Mouse (Mus musculus) hindbrain, embryonic 12.5 days (tissue): ENCODE data around the gene Tbc1d20. TPM values are rescaled to one million over a fixed set of nuclear protein-coding genes. Genes with fewer than 3 reads are reported as not detected.

Experiments
- ATAC-seq: fragments of 200-750 bp; cut with Nextera tagmentation; 2 replicates; pipeline ENCODE4 v1.8.0; 2017; ENCODE audit warnings: moderate TSS enrichment; ENCODE audit not compliant: low FRiP score
- H3K27ac ChIP-seq: fragments of 300-500 bp; sonication (generic); 2 replicates; pipeline ENCODE4 v1.5.1; 2016; ENCODE audit warnings: mild to moderate bottlenecking
- H3K27me3 ChIP-seq: fragments of 300-500 bp; sonication (generic); 2 replicates; pipeline ENCODE4 v1.6.1; 2016; ENCODE audit warnings: mild to moderate bottlenecking
- H3K36me3 ChIP-seq: fragments of 300-500 bp; sonication (generic); 2 replicates; pipeline ENCODE4 v1.6.1; 2016; ENCODE audit warnings: mild to moderate bottlenecking
- H3K4me1 ChIP-seq: fragments of 300-500 bp; sonication (generic); 2 replicates; pipeline ENCODE4 v1.6.1; 2016
- H3K4me2 ChIP-seq: fragments of 300-500 bp; sonication (generic); replicated peaks from 2 replicates; pipeline ENCODE4 v1.6.1; 2016; ENCODE audit warnings: mild to moderate bottlenecking
- H3K4me3 ChIP-seq: fragments of 300-500 bp; sonication (generic); 2 replicates; pipeline ENCODE4 v1.5.1; 2016; ENCODE audit warnings: mild to moderate bottlenecking
- H3K9ac ChIP-seq: fragments of 300-500 bp; sonication (generic); 2 replicates; pipeline ENCODE4 v1.6.1; 2016; ENCODE audit warnings: mild to moderate bottlenecking, moderate library complexity
- H3K9me3 ChIP-seq: fragments of 300-500 bp; sonication (generic); replicated peaks from 2 replicates; pipeline ENCODE4 v1.6.1; 2016; ENCODE audit warnings: mild to moderate bottlenecking
- WGBS: fragments of 180-500 bp; shearing (Covaris S2); methylation state at CpG from one replicate; pipeline ENCODE4 v1.1.7; 2016; 5-methylcytosine and 5-hydroxymethylcytosine counted together
- polyA plus RNA-seq: library from polyadenylated mRNA; unstranded; fragments of >200 nt; fragmentation: Nextera tagmentation; extraction: Ambion mirVana; gene quantifications from 2 replicates; pipeline ENCODE4 v1.2.1, GENCODE M21; 2016

Gene Tbc1d20
- polyA plus RNA-seq, 1 experiment from 2014 or later = 43.5 TPM

DNA sequence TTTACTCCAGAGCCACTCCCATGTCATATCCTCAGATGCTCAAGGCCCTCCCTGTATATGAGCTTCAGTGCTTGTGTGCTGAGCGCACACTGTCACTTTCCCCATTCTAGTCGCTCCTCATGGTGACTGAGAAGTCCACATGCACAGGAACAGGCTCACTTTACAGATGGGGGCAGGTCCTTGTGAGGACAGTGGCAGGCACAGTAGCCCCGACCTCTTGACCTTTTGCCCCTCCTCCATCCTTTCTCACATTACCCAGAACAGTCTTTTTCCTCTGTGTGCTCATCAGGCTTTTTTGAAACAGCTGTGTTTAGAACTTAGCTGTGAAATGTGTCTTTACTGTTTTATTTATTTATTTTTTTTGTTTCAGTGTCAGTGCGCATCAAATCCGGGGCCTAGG is 10.2 kb downstream of the Tbc1d20 start:
- no peak overlapping the region for H3K4me3 ChIP-seq
- no peak overlapping the region for H3K9ac ChIP-seq
- 60% methylated on average over 5 of the region's 5 CpGs for WGBS
- H3K4me1 ChIP-seq = no peaks in the 10 kb centered on the region
- H3K36me3 ChIP-seq = peaks cover 55% of the 10 kb centered on the region
- no peaks in the 10 kb centered on the region for H3K27me3 ChIP-seq
- no peak for ATAC-seq
- H3K27ac ChIP-seq = no peak overlapping the region
- H3K9me3 ChIP-seq = no peaks in the 10 kb centered on the region
- H3K4me2 ChIP-seq = no peak overlapping the region

DNA sequence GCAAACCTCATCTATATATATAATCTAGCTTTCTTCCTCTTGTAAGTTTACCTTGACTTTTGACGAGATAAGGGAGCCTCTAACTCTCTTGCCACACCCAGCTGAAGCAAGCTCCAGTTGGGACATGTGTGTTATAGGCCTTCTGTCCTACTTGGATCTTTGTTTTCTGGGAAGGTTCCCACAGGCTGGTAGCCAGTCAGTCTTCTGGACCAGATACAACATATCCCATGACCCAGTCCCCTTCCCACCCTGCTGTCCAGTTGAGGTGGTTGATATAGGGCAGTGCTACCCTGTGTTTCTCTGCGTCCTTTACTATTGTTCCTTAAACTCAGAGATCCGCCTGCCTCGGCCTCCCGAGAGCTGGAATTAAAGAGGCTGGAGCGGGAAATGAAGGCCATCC is 11.9 kb downstream of the Tbc1d20 start:
- peaks cover 68% of the 10 kb centered on the region for H3K36me3 ChIP-seq
- 99% methylated on average over 6 of the region's 6 CpGs for whole genome bisulfite sequencing
- ATAC-seq = no peak

DNA sequence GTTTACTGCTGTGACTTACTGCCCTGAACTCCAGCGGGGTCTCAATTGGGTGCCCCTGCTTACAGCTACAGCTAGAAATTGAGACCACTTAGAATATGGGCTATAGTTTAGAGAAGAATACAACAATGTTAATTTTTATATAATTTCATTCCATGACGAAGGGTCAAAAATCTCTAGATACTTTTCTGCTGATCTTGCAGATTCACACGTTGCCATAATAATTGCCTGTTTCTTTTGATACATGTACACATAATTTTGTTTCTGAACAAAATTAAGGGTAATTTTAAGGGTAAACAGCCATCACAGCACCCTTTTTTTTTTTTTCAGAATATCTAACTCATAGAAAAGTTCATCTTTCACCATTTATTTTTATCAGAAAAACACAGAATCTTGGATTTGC is 13.6 kb downstream of the Tbc1d20 start:
- no peak overlapping the region for H3K27ac ChIP-seq
- H3K9me3 ChIP-seq = no peaks in the 10 kb centered on the region
- no peak overlapping the region for H3K4me3 ChIP-seq
- no peak overlapping the region for H3K9ac ChIP-seq
- 97% methylated on average over 3 of the region's 3 CpGs for WGBS
- no peaks in the 10 kb centered on the region for H3K27me3 ChIP-seq
- ATAC-seq = no peak
- H3K4me1 ChIP-seq = no peaks in the 10 kb centered on the region
- H3K36me3 ChIP-seq = peaks cover 82% of the 10 kb centered on the region
- no peak overlapping the region for H3K4me2 ChIP-seq

More for the DNA sequence above, 11.9 kb downstream of the Tbc1d20 start:
- H3K4me2 ChIP-seq = no peak overlapping the region
- no peaks in the 10 kb centered on the region for H3K4me1 ChIP-seq
- H3K27me3 ChIP-seq = no peaks in the 10 kb centered on the region
- H3K4me3 ChIP-seq = no peak overlapping the region
- no peak overlapping the region for H3K27ac ChIP-seq
- H3K9me3 ChIP-seq = no peaks in the 10 kb centered on the region
- no peak overlapping the region for H3K9ac ChIP-seq

DNA sequence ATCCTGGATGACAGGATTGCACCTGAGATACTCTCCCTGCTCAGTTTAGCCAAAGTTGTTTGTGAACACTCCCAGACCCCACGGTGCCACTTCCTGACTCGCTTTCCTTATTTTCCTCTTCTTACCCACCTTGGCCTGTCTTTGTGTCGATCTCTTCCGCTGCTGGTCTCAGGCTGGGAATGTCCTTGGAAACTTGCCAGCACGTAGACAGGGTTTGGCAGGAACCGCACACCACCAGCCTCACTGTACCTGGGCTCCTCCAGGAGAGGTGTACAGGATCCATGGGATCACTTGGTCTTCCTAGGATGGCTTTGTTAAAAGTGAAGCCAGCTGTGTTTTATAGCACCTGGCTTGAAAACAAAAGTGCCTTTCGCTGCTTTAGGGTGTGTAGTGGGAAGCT is 19.4 kb downstream of the Tbc1d20 start:
- Histone ChIP-seq H3K36me3 (peaks cover 91% of the 10 kb centered on the region), H3K9ac (no peak overlapping the region), H3K27me3 (no peaks in the 10 kb centered on the region), H3K4me1 (no peaks in the 10 kb centered on the region), H3K4me2 (no peak overlapping the region), H3K4me3 (no peak overlapping the region), H3K27ac (no peak overlapping the region), H3K9me3 (no peaks in the 10 kb centered on the region)
- 87% methylated on average over 7 of the region's 7 CpGs for WGBS
- ATAC-seq = no peak

DNA sequence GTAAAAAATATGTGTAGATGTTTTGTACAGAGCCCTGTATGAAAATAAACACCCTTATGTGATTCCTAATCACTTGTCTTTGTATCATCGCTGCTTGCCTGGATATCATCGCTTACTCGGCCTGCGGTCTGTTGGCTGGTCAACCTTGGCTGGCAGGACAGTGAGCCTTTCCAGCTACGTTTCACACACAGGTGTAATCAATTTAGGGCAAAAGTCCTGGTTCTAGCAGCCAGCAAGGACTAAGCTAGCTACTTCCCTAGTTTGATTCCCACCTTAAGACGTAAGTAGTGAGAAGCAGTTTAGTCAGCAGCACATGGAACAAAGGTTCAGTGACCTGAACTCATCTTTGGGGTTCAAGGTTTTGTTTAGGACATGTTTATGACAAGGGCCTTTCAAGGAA is 20.3 kb downstream of the Tbc1d20 start:
- no peak overlapping the region for H3K27ac ChIP-seq
- no peaks in the 10 kb centered on the region for H3K4me1 ChIP-seq
- no peak overlapping the region for H3K4me2 ChIP-seq
- 93% methylated on average over 6 of the region's 6 CpGs for WGBS
- no peak overlapping the region for H3K4me3 ChIP-seq
- H3K9ac ChIP-seq = no peak overlapping the region
- no peak for ATAC-seq
- H3K27me3 ChIP-seq = no peaks in the 10 kb centered on the region
- H3K36me3 ChIP-seq = peaks cover 91% of the 10 kb centered on the region
- H3K9me3 ChIP-seq = no peaks in the 10 kb centered on the region

DNA sequence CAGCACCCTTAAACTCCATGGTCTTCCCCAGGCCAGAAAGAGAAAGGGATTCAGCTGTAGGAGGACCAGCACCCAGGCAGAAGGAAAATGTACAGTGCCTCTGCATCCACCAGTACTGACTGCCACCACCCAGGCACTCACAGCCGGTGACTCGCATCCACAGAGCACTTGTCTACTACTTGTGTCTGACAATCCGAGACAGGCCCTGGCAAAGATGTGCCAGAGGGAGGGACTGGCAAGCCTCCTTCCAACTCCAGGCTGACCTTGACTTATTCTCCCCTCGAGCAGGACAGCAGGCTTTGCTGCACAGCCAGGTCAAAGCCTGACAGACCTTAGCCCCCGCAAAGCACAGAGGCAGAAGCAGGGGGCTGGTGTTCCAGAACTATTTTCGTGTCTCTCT is 23.4 kb downstream of the Tbc1d20 start:
- no peaks in the 10 kb centered on the region for H3K4me1 ChIP-seq
- 94% methylated on average over 6 of the region's 6 CpGs for WGBS
- no peaks in the 10 kb centered on the region for H3K9me3 ChIP-seq
- H3K4me2 ChIP-seq = no peak overlapping the region
- H3K27me3 ChIP-seq = no peaks in the 10 kb centered on the region
- H3K4me3 ChIP-seq = no peak overlapping the region
- no peak for ATAC-seq
- no peak overlapping the region for H3K9ac ChIP-seq
- H3K27ac ChIP-seq = no peak overlapping the region
- peaks cover 92% of the 10 kb centered on the region for H3K36me3 ChIP-seq

DNA sequence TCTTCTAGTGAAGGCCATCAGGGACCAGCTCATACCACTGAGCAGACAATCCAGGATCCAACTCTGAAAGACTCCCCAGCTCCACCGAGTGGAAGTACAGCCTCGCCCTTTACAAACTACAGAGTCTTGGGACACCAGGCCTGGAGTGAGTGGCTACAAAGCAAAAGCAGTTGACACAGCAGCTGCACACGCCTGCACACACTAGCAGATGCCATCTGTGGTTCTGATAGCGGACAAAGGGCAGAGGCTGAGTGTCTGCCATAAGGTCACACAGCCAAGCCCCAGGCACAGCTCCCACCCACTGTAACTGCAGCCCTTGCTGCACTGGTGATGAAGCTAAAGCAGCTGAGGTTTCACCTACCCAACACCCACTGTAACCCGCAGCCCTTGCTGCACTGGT is 27.9 kb downstream of the Tbc1d20 start:
- WGBS = 90% methylated on average over 5 of the region's 5 CpGs
- no peak for ATAC-seq
- no peak overlapping the region for H3K27ac ChIP-seq
- no peaks in the 10 kb centered on the region for H3K4me1 ChIP-seq
- peaks cover 96% of the 10 kb centered on the region for H3K36me3 ChIP-seq
- H3K4me2 ChIP-seq = no peak overlapping the region
- no peaks in the 10 kb centered on the region for H3K27me3 ChIP-seq
- H3K9me3 ChIP-seq = no peaks in the 10 kb centered on the region
- no peak overlapping the region for H3K9ac ChIP-seq
- H3K4me3 ChIP-seq = no peak overlapping the region

DNA sequence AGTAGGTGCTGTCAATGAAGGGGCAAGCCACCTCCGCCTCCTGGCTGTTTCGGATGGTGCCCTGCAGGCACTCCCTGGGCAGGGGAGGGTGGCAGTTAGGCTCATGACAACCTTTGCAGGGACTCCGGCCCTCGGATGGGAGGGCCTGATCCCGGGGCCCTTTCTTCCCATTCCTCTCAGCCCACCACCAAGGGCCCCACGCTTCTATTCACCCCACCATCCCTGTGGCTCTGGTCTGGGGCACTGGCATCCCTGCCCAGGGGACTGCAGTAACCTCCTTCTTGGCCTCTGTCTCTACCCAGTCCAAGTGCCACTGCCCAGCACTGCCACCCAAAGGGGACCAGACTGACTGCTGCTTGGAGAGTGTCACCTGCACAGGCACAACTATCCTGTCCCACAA is 28.6 kb downstream of the Tbc1d20 start:
- H3K4me2 ChIP-seq = no peak overlapping the region
- no peak for ATAC-seq
- no peak overlapping the region for H3K4me3 ChIP-seq
- 88% methylated on average over 6 of the region's 6 CpGs for WGBS
- no peak overlapping the region for H3K27ac ChIP-seq
- no peaks in the 10 kb centered on the region for H3K9me3 ChIP-seq
- H3K9ac ChIP-seq = no peak overlapping the region
- no peaks in the 10 kb centered on the region for H3K4me1 ChIP-seq
- peaks cover 96% of the 10 kb centered on the region for H3K36me3 ChIP-seq
- H3K27me3 ChIP-seq = no peaks in the 10 kb centered on the region

DNA sequence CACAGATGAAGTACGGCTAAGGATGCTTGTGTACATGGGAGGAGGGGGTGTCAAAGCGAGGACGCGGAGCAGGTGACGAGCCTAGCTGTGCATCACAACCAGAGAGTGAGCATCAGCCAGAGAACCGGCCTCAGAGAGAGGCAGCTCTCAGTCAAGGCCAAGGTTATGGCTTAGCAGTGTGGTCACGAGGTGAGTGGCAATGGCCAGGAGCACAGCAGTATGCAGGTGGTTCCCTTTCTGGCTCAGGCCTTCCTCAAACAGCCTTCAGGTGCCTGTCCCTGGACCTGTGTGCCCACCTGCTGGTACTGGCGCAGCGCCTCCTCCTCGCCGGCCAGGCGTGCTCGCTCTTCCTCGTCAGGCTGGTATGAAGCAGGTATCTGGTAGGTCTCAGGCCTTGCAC is 30.3 kb downstream of the Tbc1d20 start:
- H3K4me3 ChIP-seq = no peak overlapping the region
- no peaks in the 10 kb centered on the region for H3K27me3 ChIP-seq
- H3K4me2 ChIP-seq = no peak overlapping the region
- no peak for ATAC-seq
- no peak overlapping the region for H3K27ac ChIP-seq
- H3K9me3 ChIP-seq = no peaks in the 10 kb centered on the region
- H3K36me3 ChIP-seq = peaks cover 95% of the 10 kb centered on the region
- no peaks in the 10 kb centered on the region for H3K4me1 ChIP-seq
- no peak overlapping the region for H3K9ac ChIP-seq
- WGBS = 97% methylated on average over 14 of the region's 14 CpGs

DNA sequence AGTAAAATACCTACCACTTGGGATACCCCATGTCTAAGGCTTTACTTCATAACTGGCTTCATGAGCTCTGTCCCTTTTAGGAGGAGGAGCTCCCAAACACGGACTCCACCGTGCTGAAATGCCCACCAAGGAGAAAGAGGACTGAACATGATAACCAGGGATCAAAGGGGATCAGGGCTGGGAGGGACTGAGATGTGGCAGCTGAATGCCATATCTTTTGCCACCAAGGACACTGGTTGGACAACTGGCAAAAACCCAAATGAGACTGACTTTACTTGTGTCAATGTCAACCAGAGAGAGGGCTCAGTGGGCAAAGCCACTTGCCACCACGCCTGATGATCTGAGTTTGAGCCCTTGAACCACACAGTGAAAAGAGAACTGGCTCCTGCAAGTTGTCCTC is 31.2 kb downstream of the Tbc1d20 start:
- Histone ChIP-seq H3K4me2 (no peak overlapping the region), H3K27me3 (no peaks in the 10 kb centered on the region), H3K36me3 (peaks cover 90% of the 10 kb centered on the region), H3K27ac (no peak overlapping the region), H3K4me1 (no peaks in the 10 kb centered on the region), H3K4me3 (no peak overlapping the region), H3K9ac (no peak overlapping the region), H3K9me3 (no peaks in the 10 kb centered on the region)
- 93% methylated on average over 3 of the region's 3 CpGs for whole genome bisulfite sequencing
- ATAC-seq = no peak

DNA sequence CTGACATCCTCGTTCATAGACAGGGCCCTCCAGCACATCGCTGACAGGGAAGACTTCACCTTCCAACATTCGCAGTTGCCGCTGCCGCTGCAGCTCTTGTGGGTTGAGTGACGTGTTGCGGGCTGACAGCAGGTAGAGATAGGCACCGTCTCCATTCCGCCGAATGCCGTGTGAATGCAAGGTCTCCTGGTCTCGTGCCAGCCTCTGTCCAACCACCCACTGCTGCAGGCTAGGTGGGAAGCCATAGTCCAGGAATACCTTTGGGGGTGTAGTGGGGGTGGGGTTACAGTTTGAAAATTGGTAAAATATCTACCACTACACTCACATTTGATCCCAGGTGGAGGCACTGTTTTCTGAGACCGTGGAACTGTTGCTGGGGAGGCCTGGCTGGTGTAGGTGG is 32.5 kb downstream of the Tbc1d20 start:
- Histone ChIP-seq H3K4me1 (peaks cover 10% of the 10 kb centered on the region), H3K27ac (no peak overlapping the region), H3K27me3 (no peaks in the 10 kb centered on the region), H3K36me3 (peaks cover 81% of the 10 kb centered on the region), H3K9me3 (no peaks in the 10 kb centered on the region), H3K4me3 (no peak overlapping the region), H3K4me2 (no peak overlapping the region), H3K9ac (no peak overlapping the region)
- 95% methylated on average over 13 of the region's 13 CpGs for WGBS
- ATAC-seq = no peak

DNA sequence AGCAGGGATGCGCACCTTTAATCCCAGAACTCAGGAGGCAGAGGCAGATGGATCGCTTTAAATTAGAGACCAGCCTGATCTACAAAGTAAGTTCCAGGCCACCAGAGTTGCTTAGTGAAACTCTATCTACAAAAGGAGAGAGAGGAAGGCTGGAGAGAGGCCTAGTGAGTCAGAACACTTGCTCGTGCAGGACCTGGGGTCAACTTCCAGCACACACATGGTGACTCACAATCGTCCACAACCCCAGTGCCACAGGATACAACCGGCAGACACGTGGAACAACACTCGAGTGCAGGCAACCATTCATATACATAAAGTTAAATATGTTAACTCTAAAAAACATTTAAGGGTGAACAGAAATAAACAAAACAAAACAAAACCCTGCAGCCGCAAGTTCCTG is 33.0 kb downstream of the Tbc1d20 start:
- peaks cover 76% of the 10 kb centered on the region for H3K36me3 ChIP-seq
- 86% methylated on average over 8 of the region's 8 CpGs for WGBS
- no peaks in the 10 kb centered on the region for H3K9me3 ChIP-seq
- no peak overlapping the region for H3K27ac ChIP-seq
- no peaks in the 10 kb centered on the region for H3K27me3 ChIP-seq
- no peak overlapping the region for H3K4me3 ChIP-seq
- H3K4me1 ChIP-seq = peaks cover 15% of the 10 kb centered on the region
- no peak for ATAC-seq
- no peak overlapping the region for H3K9ac ChIP-seq
- H3K4me2 ChIP-seq = no peak overlapping the region

DNA sequence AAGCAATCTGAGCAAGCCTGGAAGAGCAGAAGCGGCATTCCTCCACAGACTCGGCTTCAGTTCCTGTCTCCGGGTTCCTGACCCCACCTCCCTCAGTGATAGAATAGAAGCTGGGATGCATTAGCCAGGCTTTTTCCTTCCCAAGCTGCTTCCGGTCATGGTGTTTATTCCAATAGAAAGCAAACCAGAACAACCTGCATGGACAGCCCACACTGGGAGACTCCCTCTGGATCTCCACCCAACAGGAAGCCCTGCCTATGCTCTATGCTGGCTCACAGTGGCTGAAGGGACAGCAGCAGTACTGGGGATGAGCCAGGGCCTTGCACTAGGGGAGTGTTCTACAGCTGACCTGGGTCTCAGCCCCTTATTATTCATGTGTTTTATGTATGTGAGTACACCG is 34.4 kb downstream of the Tbc1d20 start:
- Histone ChIP-seq H3K4me1 (peaks cover 15% of the 10 kb centered on the region), H3K9me3 (no peaks in the 10 kb centered on the region), H3K36me3 (peaks cover 63% of the 10 kb centered on the region), H3K4me2 (no peak overlapping the region), H3K27ac (no peak overlapping the region), H3K27me3 (no peaks in the 10 kb centered on the region), H3K9ac (no peak overlapping the region), H3K4me3 (no peak overlapping the region)
- WGBS = 89% methylated on average over 5 of the region's 5 CpGs
- ATAC-seq = no peak
